Mouse (Mus musculus) adrenal gland, postnatal 4 days (tissue): ENCODE results near the gene Emp1. TPM values are rescaled to one million over a fixed set of nuclear protein-coding genes. Genes with fewer than 3 reads are reported as not detected.

Source experiments
- DNase-seq, 2 experiments: peaks; one replicate each; pipeline ENCODE4 v3.0.0; 2021 to 2022; ENCODE audit warnings: low spot score in 2 of 2, mixed read lengths in 2 of 2
- long read RNA-seq, 2 experiments: library from polyadenylated mRNA; stranded (forward); transcript quantifications; one replicate each; pipeline ENCODE4 v2.0.0; 2021
- total RNA-seq, 2 experiments: library from RNA; stranded (reverse); gene quantifications; 2 replicates each; pipeline ENCODE4 v1.2.3; 2021

Gene Emp1
- 100 to 1,000 TPM; 110 to 112 TPM for total RNA-seq
- long read RNA-seq, experiment 1, transcript Emp1-201 (5 exons, 2,721 nt) = major isoform, 7 of 22 reads
- long read RNA-seq, experiment 1, partial matches to known transcripts = 15 of 22 reads
- long read RNA-seq, experiment 1, other reads (novel, unspliced or antisense) = 0 of 22 reads
- long read RNA-seq, experiment 2, transcript Emp1-201 (5 exons, 2,721 nt) = major isoform, 16 of 38 reads
- long read RNA-seq, experiment 2, partial matches to known transcripts = 22 of 38 reads
- long read RNA-seq, experiment 2, other reads (novel, unspliced or antisense) = 0 of 38 reads

GRCm38 (mm10) chr6:135362459-135363159 lies at the start of gene Emp1:
Gene Emp1, plus strand, starts transcription at chr6:135362545.
- peak in 1 of 2 experiments; percentile 56 for DNase-seq

- DNase-seq = no peak
Measured at GRCm38 (mm10) chr6:135313981-135314380, 48.4 kb upstream of the Emp1 start.

GRCm38 (mm10) chr6:135316141-135316540 lies 46.2 kb upstream of the Emp1 start:
- no peak for DNase-seq

- no peak for DNase-seq
Measured at GRCm38 (mm10) chr6:135319431-135319933, 42.9 kb upstream of the Emp1 start.

GRCm38 (mm10) chr6:135322749-135323148 lies 39.6 kb upstream of the Emp1 start:
- no peak for DNase-seq

- no peak for DNase-seq
Measured at GRCm38 (mm10) chr6:135323311-135323982, 38.9 kb upstream of the Emp1 start.

- DNase-seq = no peak
Measured at GRCm38 (mm10) chr6:135324111-135324510, 38.2 kb upstream of the Emp1 start.

GRCm38 (mm10) chr6:135324686-135325300 lies 37.6 kb upstream of the Emp1 start:
- DNase-seq = no peak

- no peak for DNase-seq
Measured at GRCm38 (mm10) chr6:135326847-135327246, 35.5 kb upstream of the Emp1 start.

- no peak for DNase-seq
Measured at GRCm38 (mm10) chr6:135331916-135332315, 30.4 kb upstream of the Emp1 start.

GRCm38 (mm10) chr6:135332737-135333281 lies 29.5 kb upstream of the Emp1 start:
- no peak for DNase-seq

GRCm38 (mm10) chr6:135333994-135334651 lies 28.2 kb upstream of the Emp1 start:
- DNase-seq = no peak

- DNase-seq = no peak
Measured at GRCm38 (mm10) chr6:135336376-135336775, 26.0 kb upstream of the Emp1 start.

GRCm38 (mm10) chr6:135340355-135341075 lies 21.8 kb upstream of the Emp1 start:
- no peak for DNase-seq

- DNase-seq = no peak
Measured at GRCm38 (mm10) chr6:135341076-135341378, 21.3 kb upstream of the Emp1 start.

- DNase-seq = no peak
Measured at GRCm38 (mm10) chr6:135351638-135352302, 10.6 kb upstream of the Emp1 start.

- DNase-seq = no peak
Measured at GRCm38 (mm10) chr6:135352537-135352936, 9.8 kb upstream of the Emp1 start.

- no peak for DNase-seq
Measured at GRCm38 (mm10) chr6:135354953-135355352, 7.4 kb upstream of the Emp1 start.

- DNase-seq = no peak
Measured at GRCm38 (mm10) chr6:135360331-135360730, 2.0 kb upstream of the Emp1 start.

- DNase-seq = no peak
Measured at GRCm38 (mm10) chr6:135362098-135362458, 267 bp upstream of the Emp1 start.
